Mouse (Mus musculus) left cerebral cortex, postnatal 4 days (tissue): Measurements from ENCODE around the gene Gng7. TPM values are rescaled to one million over a fixed set of nuclear protein-coding genes. Genes with fewer than 3 reads are reported as not detected.
A peak's percentile ranks its signal among the peaks of the same experiment; 100 is the strongest.
"Not testable (repeated sequence)": the region's sequence is repeated elsewhere in the genome, so short reads cannot be mapped to it uniquely, and the experiment has no call there.

Experiments
- DNase-seq: peaks from one replicate; pipeline ENCODE4 v3.0.0-alpha.2; 2022
- intact Hi-C: fragments of 180-260 bp; cut with DNase I; formaldehyde crosslinking; loops from one replicate; pipeline ENCODE4 v1.15.1; 2025
- total RNA-seq, 2 experiments: library from RNA; stranded (reverse); gene quantifications; 2 replicates each; pipeline ENCODE4 v1.2.3; 2021

Gene Gng7
- total RNA-seq = 100 to 1,000 TPM in 1 of 2 experiments, 10 to 100 TPM in 1; 96.7 to 106 TPM

GRCm38 (mm10) chr10:81014393-81015384 lies at the start of gene Gng7:
Gng7 (minus strand) TSS chr10:81014945.
- intact Hi-C loops = no loop called here

GRCm38 (mm10) chr10:81064519-81064918 lies 49.8 kb upstream of the Gng7 start:
- DNase-seq, intact Hi-C loops: not testable (repeated sequence)

More at GRCm38 (mm10) chr10:81014393-81015384, at the start of gene Gng7:
- peak; percentile 99 for DNase-seq

GRCm38 (mm10) chr10:81062710-81063109 lies 48.0 kb upstream of the Gng7 start:
- intact Hi-C loops = no loop called here
- DNase-seq = no peak

- intact Hi-C loops = no loop called here
- DNase-seq = peak; percentile 99
Observed at GRCm38 (mm10) chr10:81059603-81060543, 45.1 kb upstream of the Gng7 start, which contains the start of gene Sgta. Sgta (minus strand) TSS chr10:81060181.

- no peak for DNase-seq
- intact Hi-C loops = no loop called here
Observed at GRCm38 (mm10) chr10:81058896-81059295, 44.2 kb upstream of the Gng7 start.

- intact Hi-C loops = no loop called here
- no peak for DNase-seq
Observed at GRCm38 (mm10) chr10:81057406-81058130, 42.8 kb upstream of the Gng7 start.

- intact Hi-C loops, DNase-seq: not testable (repeated sequence)
Observed at GRCm38 (mm10) chr10:81055802-81056340, 41.1 kb upstream of the Gng7 start.

GRCm38 (mm10) chr10:81055169-81055568 lies 40.4 kb upstream of the Gng7 start:
- intact Hi-C loops = no loop called here
- DNase-seq = no peak

GRCm38 (mm10) chr10:81052577-81052976 lies 37.8 kb upstream of the Gng7 start:
- no peak for DNase-seq
- intact Hi-C loops = no loop called here

- no peak for DNase-seq
- intact Hi-C loops = no loop called here
Observed at GRCm38 (mm10) chr10:81051133-81051532, 36.4 kb upstream of the Gng7 start.

- intact Hi-C loops = no loop called here
- no peak for DNase-seq
Observed at GRCm38 (mm10) chr10:81050645-81051044, 35.9 kb upstream of the Gng7 start.

- DNase-seq, intact Hi-C loops: not testable (repeated sequence)
Observed at GRCm38 (mm10) chr10:81045246-81045645, 30.5 kb upstream of the Gng7 start.

GRCm38 (mm10) chr10:81041458-81042175 lies 26.9 kb upstream of the Gng7 start:
- DNase-seq = peak; percentile 77
- intact Hi-C loops = no loop called here

- DNase-seq = peak; percentile 99
- intact Hi-C loops = loop anchor here (5.0 kb wide), 1 partner anchor 35 kb away; no protein-coding TSS in a partner anchor
Observed at GRCm38 (mm10) chr10:81036988-81037580, 22.3 kb upstream of the Gng7 start, which contains the start of gene Slc39a3. Slc39a3 (minus strand) TSS chr10:81037426.

GRCm38 (mm10) chr10:81036251-81036650 lies 21.5 kb upstream of the Gng7 start:
- intact Hi-C loops = loop anchor here (5.0 kb wide), 1 partner anchor 34 kb away; no protein-coding TSS in a partner anchor
- DNase-seq = peak; percentile 30

- intact Hi-C loops = no loop called here
- DNase-seq = no peak
Observed at GRCm38 (mm10) chr10:81033586-81033985, 18.8 kb upstream of the Gng7 start.

GRCm38 (mm10) chr10:81029031-81029430 lies 14.3 kb upstream of the Gng7 start:
- DNase-seq = peak; percentile 33
- intact Hi-C loops = no loop called here

GRCm38 (mm10) chr10:81028219-81028618 lies 13.5 kb upstream of the Gng7 start:
- no peak for DNase-seq
- intact Hi-C loops = no loop called here

GRCm38 (mm10) chr10:81027331-81027730 lies 12.6 kb upstream of the Gng7 start:
- DNase-seq = no peak

More at GRCm38 (mm10) chr10:81027331-81027730, 12.6 kb upstream of the Gng7 start:
- intact Hi-C loops = no loop called here
